Mouse (Mus musculus) olfactory bulb, adult 2 months (tissue): ENCODE measurements around the gene Ipcef1. TPM values are rescaled to one million over a fixed set of nuclear protein-coding genes. Genes with fewer than 3 reads are reported as not detected.

ENCODE experiments used
- H3K27ac ChIP-seq: fragments of 200-500 bp; 2 replicates; pipeline ENCODE4 v1.5.1; 2012; ENCODE audit warnings: low read depth, low read length; ENCODE audit not compliant: insufficient read depth
- H3K4me1 ChIP-seq: fragments of 200-500 bp; 2 replicates; pipeline ENCODE4 v1.6.1; 2012; ENCODE audit warnings: low read length; ENCODE audit not compliant: control insufficient read depth, insufficient read depth
- H3K4me3 ChIP-seq: fragments of 200-500 bp; 2 replicates; pipeline ENCODE4 v1.5.1; 2012; ENCODE audit warnings: mild to moderate bottlenecking, low read depth, low read length, moderate library complexity; ENCODE audit not compliant: insufficient read depth
- CTCF ChIP-seq: fragments of 200-500 bp; IDR thresholded peaks from 2 replicates; pipeline ENCODE4 v1.5.1; 2012; ENCODE audit warnings: low read depth, mild to moderate bottlenecking, low read length, moderate library complexity; ENCODE audit not compliant: insufficient read depth
- POLR2A ChIP-seq: fragments of 200-500 bp; IDR thresholded peaks from 2 replicates; pipeline ENCODE4 v1.6.1; 2012; ENCODE audit warnings: mild to moderate bottlenecking, low read depth, low read length, moderate library complexity; ENCODE audit not compliant: insufficient read depth
- WGBS: fragments of 180-500 bp; shearing (Covaris S2); methylation state at CpG from one replicate; pipeline ENCODE4 v1.1.7; 2018; 5-methylcytosine and 5-hydroxymethylcytosine counted together
- polyA plus RNA-seq: library from polyadenylated mRNA; stranded (reverse); fragments of >200 nt; gene quantifications from 2 replicates; pipeline ENCODE4 v1.2.4, GENCODE M21; 2012; ENCODE audit warnings: low replicate concordance; ENCODE audit not compliant: missing spikeins, insufficient read depth, insufficient read length

The Ipcef1 gene
- polyA plus RNA-seq, 1 experiment: not detected

DNA sequence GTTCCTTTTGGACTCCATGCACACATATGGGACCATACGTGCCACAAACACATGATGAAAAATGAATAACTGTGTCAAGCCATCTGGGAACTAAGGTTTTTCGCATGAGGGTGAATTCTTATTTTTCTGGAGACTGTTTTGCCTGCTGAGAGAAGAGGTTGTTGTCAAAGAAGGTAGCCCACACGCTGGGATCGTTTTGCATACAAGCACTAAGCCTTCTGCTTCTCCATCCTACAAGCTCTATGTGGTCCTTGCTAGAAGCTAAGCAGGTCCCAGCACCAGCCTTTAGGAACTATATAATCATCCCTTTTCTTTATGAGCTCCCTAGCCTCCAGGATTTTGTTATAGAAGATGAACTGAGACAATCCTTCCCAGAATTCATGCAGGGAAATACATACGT is 93.5 kb downstream of the Ipcef1 start:
- WGBS: 73% methylated on average over 5 of the region's 5 CpGs
- TF ChIP-seq POLR2A (no peak), CTCF (no peak)
- no peak overlapping the region for H3K27ac ChIP-seq
- no peak overlapping the region for H3K4me3 ChIP-seq
- no peaks in the 10 kb centered on the region for H3K4me1 ChIP-seq

DNA sequence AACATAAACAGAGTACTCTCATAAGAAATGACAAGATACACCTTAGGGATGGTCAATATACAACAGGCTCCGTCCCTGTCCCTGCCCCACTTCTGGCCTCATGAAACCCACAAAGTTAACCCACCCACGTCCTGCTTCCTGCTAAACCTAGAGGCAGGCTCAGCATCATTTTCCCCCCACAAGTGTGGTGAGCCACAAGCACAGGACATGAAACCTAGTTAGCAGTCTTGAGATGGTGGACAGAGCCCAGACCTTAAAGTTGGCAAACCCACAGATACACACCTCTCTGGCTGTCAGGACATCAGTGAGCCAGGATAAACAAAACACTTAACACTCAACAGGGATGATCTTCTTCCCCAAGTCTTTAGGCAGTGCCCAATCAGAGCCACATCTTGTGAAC is 95.9 kb downstream of the Ipcef1 start:
- 95% methylated on average over 2 of the region's 2 CpGs for WGBS
- no peaks in the 10 kb centered on the region for H3K4me1 ChIP-seq
- H3K4me3 ChIP-seq: no peak overlapping the region
- H3K27ac ChIP-seq: no peak overlapping the region
- no peak for TF ChIP-seq POLR2A
- TF ChIP-seq CTCF: no peak

DNA sequence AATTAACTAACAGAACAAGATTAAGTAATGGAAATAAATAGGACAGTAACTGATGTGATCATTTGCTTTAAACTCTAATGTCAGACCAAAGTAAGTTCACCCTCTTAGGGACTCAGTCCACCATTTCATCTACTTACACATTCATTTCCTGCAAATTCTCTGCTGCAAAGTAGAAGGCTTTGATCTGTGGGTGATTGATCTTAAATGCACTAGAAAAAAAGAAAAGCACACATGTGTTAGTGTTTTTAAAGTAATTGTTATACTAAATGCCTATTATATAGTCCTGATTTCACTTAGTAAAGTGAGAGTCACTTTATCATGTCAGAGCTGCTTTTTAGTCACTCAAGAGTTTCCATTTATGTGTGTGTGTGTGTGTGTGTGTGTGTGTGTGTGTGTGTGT is 97.7 kb downstream of the Ipcef1 start:
- TF ChIP-seq POLR2A: no peak
- TF ChIP-seq CTCF: no peak
- H3K4me3 ChIP-seq: no peak overlapping the region
- H3K4me1 ChIP-seq: no peaks in the 10 kb centered on the region
- H3K27ac ChIP-seq: no peak overlapping the region

DNA sequence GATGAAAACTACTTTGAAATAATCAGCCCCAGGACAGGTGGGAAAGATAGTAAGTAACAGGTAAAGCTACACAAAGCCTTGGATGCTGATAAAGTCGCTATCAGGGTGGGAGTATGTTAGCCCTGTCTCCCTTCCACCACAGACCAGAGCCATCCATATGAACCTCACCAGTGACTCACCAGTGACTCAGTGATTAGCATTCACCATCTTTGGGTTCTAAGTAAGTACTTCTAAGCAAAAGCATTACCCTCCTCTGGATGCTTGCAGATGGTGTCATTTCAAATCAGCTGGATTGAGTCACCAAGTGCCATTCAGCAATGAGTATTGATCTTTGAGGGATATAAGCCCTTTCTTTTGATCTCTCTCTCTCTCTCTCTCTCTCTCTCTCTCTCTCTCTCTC is 99.2 kb downstream of the Ipcef1 start:
- no peak overlapping the region for H3K4me3 ChIP-seq
- no peak overlapping the region for H3K27ac ChIP-seq
- H3K4me1 ChIP-seq: no peaks in the 10 kb centered on the region
- TF ChIP-seq CTCF (no peak), POLR2A (no peak)
- 59% methylated on average over 1 of the region's 1 CpGs for WGBS

DNA sequence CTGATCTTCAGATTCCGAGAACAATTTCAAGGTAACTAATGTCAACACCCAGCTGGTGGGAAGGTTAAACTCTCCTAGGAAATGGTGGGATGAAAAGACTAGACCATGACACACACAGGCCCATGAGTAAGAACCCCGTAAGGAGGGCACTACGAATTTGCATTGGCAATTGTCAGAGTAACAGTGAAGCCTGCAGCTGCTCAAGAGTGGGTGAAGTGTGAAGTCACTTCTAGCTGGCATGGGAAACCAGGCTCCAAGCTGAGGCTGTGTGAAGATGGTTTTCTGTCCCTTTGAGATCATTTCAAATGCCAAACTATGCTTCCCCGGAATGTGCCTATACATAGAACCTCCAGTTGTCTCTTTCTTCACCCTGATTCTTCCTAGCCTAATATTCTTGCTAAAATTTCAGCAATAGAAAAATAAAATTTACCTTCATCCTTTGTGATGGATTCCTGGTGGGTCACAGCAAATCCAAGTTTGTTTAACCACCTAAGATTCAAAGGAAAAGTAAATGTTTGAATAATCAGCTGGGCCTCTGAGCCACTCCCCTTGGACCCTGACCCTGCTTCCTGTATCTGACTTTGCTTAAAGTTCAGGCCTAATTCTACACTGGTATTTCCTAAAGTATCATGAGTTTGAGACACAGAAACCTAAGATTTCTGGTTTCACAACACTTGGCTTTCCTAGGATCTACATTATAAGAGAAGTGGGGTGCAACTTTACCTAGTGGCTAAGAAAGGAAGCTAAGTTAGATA is 115.4 kb downstream of the Ipcef1 start:
- Histone ChIP-seq H3K27ac (peak overlapping the region; percentile 31; the same call in 1 of the 2 replicates), H3K4me1 (no peaks in the 10 kb centered on the region), H3K4me3 (no peak overlapping the region)
- no peak for TF ChIP-seq POLR2A
- no peak for TF ChIP-seq CTCF
- 46% methylated on average over 4 of the region's 4 CpGs for WGBS

DNA sequence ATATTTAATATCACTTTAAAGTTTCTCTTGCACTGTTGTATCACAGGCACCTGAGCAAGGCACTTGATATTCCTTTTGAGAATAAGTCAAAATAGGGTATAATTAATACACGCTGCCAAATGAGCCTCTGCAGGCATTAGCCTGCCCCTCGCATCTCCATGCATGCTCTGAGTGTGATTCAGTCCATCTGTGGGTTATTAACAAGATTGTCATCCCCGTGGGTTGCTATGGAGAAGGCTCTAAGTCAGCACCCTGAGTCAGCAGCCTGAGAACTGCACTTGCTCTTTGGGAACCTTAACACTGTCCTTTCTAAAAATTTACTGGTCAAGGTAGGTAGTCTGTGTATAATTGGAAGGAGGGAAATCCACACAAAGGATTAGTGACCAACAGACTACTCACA is 117.5 kb downstream of the Ipcef1 start:
- Histone ChIP-seq H3K27ac (peak overlapping the region; percentile 20; the same call in 1 of the 2 replicates), H3K4me3 (no peak overlapping the region), H3K4me1 (peaks cover 2% of the 10 kb centered on the region)
- TF ChIP-seq POLR2A (no peak), CTCF (no peak)
- WGBS: 34% methylated on average over 3 of the region's 3 CpGs

DNA sequence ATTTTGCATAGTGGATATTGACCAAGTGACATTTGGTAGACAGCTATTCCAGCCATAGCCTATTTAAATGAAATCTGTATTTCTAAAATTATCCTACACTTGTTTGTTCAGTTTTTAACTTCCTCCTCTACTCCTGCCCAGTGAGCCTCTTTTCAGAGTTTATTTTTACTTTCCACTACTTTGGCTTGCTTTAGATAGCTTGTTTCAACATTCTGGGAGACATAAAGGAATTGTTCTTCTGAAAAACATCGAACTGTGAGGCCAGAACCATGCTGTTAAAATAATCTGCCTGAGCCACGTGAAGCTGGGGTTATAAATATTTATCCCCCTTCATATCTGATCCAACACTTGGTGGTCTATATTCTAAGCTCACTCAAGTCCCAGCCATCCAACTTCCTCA is 121.4 kb downstream of the Ipcef1 start:
- no peak overlapping the region for H3K4me3 ChIP-seq
- H3K4me1 ChIP-seq: peaks cover 2% of the 10 kb centered on the region
- no peak for TF ChIP-seq POLR2A
- TF ChIP-seq CTCF: no peak
- no peak overlapping the region for H3K27ac ChIP-seq
- WGBS: 18% methylated on average over 2 of the region's 2 CpGs

DNA sequence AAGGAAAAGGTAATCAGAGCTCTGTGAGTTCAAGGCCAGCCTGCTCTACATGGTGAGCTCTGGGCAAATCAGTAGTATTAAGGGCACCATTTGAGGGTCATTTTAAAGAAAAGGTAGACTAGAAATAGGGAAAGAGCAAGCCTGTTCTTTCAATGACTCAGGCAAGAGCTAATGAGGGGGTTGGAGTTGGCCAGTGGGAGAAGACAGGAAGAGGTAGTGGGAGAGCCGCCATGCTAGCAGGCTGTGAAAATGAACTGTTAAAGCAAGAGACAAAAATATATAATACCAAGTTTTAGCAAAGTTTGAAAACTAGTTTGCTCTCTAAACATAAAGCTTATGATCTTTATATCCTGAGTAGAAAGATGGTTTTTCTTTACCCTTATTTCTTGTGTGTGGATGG is 121.9 kb downstream of the Ipcef1 start:
- Histone ChIP-seq H3K27ac (no peak overlapping the region), H3K4me1 (peaks cover 2% of the 10 kb centered on the region), H3K4me3 (no peak overlapping the region)
- no peak for TF ChIP-seq CTCF
- TF ChIP-seq POLR2A: no peak
- 64% methylated on average over 1 of the region's 1 CpGs for WGBS

DNA sequence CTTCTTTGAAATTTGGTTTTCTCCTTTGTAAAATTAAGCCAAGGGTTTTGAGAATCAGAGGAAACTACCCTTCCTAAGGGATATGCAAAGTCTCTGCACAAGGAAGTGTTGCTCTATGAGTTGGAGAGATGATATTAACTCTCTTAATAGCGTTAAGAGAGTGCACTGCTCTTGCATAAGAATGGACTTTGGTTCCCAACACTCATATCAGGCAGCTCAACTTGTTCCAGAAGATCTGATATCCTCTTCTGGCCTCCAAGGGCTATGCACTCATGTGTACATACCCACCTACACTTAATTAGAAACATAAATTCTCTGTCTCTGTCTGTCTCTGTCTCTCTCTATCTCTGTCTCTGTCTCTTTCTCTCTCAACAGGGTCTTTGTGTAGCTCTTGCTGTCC is 123.4 kb downstream of the Ipcef1 start:
- no peak for TF ChIP-seq POLR2A
- no peak for TF ChIP-seq CTCF

DNA sequence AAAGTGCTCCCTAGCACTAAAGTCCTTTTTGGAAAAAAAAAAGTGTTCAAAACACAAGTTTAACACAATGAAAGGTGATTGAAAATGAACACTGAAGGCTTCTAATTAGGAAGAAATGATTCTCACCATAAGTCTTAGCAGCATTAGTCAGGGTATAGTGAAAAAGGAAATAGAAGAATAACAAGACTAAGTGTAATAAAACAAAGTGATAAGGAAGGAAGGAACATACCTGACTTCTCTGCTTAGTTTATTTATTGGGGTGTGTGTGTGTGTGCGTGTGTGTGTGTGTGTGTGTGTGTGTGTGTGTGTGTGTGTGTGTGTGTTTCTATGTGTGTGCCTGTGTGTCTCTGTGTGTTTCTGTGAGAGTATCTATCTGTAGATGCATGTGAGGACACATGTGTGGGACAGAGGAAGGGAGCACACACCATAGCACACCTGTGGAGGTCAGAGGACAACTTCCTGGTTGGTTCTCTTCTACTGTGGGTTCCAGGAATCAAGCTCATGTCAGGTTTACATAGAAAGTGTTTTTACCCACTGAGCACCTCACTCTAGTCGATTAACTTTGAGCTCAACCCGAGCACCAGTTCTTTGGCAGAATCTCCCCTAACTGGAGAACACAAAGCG is 124.6 kb downstream of the Ipcef1 start:
- H3K27ac ChIP-seq: no peak overlapping the region
- TF ChIP-seq POLR2A (no peak), CTCF (no peak)
- no peak overlapping the region for H3K4me3 ChIP-seq
- peaks cover 2% of the 10 kb centered on the region for H3K4me1 ChIP-seq
- WGBS: 87% methylated on average over 4 of the region's 4 CpGs

More for the DNA sequence above, 123.4 kb downstream of the Ipcef1 start:
- H3K4me1 ChIP-seq: peaks cover 2% of the 10 kb centered on the region
- no peak overlapping the region for H3K4me3 ChIP-seq
- WGBS: 59% methylated on average over 1 of the region's 1 CpGs
- no peak overlapping the region for H3K27ac ChIP-seq
